Mouse (Mus musculus): Measurements from ENCODE around the gene Camta1. TPM values are rescaled to one million over a fixed set of nuclear protein-coding genes. Genes with fewer than 3 reads are reported as not detected.

Gene Camta1
- polyA plus RNA-seq, 1 experiment from 2014 or later, result 61.9 TPM

GRCm38 (mm10) chr4:151234981-151235380 lies 626.7 kb downstream of the Camta1 start:
- Histone ChIP-seq H3K27me3 (ENCODE audit: control insufficient read depth, insufficient read depth, low read length) (no peaks in the 10 kb centered on the region), H3K9me3 (ENCODE audit: control insufficient read depth, low read length) (no peaks in the 10 kb centered on the region), H3K4me3 (ENCODE audit: low read depth, low read length) (no peak overlapping the region), H3K36me3 (ENCODE audit: control insufficient read depth, insufficient read depth, low read length) (no peaks in the 10 kb centered on the region), H3K9ac (ENCODE audit: low read length) (no peak overlapping the region), H3K27ac (replicated peaks) (no peak overlapping the region), H3K4me1 (replicated peaks; ENCODE audit: control insufficient read depth, insufficient read depth) (no peaks in the 10 kb centered on the region), H3K4me2 (replicated peaks; ENCODE audit: low read depth) (no peak overlapping the region)
- 58% methylated on average over 4 of the region's 4 CpGs for WGBS
- DNase-seq (ENCODE audit: low spot score) (no peak), ATAC-seq (ENCODE audit: low FRiP score, low TSS enrichment) (no peak)
- TF ChIP-seq CTCF (IDR thresholded peaks at IDR 0.05; ENCODE audit: low read depth) (no peak), EP300 (optimal IDR thresholded peaks at IDR 0.05) (no peak)

DNA sequence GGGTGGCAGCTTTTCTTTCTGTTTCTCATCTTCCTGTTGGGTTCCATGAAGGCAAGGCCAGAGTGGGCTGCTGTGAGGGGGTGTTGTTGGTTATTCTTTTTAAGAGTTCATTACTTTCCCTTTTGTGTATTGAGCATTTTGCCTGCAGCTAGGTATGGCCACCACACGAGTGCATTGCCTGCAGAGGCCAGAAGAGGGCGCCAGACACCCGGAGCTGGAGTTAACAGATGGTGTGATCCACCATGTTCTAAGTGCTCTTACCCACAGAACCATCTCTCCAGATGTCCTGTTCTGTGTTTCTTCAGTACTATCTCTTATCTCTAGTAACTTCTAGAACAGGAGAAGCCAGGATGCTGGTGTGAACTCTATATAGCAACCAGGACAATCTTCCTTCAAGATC lies 629.6 kb downstream of the Camta1 start:
- no peaks in the 10 kb centered on the region for H3K27me3 ChIP-seq (ENCODE audit: control insufficient read depth, insufficient read depth, low read length)
- H3K9me3 ChIP-seq (ENCODE audit: control insufficient read depth, low read length), result no peaks in the 10 kb centered on the region
- H3K9ac ChIP-seq (ENCODE audit: low read length), result no peak overlapping the region
- 73% methylated on average over 3 of the region's 3 CpGs for WGBS
- ATAC-seq (ENCODE audit: low FRiP score, low TSS enrichment) (no peak), DNase-seq (ENCODE audit: low spot score) (no peak)
- H3K36me3 ChIP-seq (ENCODE audit: control insufficient read depth, insufficient read depth, low read length), result no peaks in the 10 kb centered on the region
- H3K4me1 ChIP-seq (replicated peaks; ENCODE audit: control insufficient read depth, insufficient read depth), result no peaks in the 10 kb centered on the region
- no peak overlapping the region for H3K4me2 ChIP-seq (replicated peaks; ENCODE audit: low read depth)
- no peak for TF ChIP-seq EP300 (optimal IDR thresholded peaks at IDR 0.05)
- peak; percentile 40 for TF ChIP-seq CTCF (IDR thresholded peaks at IDR 0.05; ENCODE audit: low read depth)
- H3K27ac ChIP-seq (replicated peaks), result no peak overlapping the region
- no peak overlapping the region for H3K4me3 ChIP-seq (ENCODE audit: low read depth, low read length)

DNA sequence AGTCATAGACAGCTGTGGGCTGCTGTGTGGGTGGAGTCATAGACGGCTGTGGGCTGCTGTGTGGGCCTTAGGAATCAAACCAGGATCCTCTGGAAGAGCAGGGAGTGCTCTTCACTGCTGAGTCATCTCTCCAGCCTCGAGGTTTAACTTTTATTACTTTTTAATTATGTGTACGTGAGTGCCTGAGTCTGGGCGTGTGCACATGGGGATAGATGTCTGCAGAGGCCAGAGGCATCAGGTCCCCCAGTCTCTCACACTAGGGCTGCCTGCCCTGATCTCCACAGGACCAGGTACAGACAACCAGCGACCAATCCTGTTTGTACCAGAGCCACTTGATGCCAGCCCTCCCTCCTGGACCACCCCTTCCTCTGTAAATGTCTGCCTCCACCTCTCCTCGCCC lies 632.6 kb downstream of the Camta1 start:
- no peaks in the 10 kb centered on the region for H3K36me3 ChIP-seq (ENCODE audit: control insufficient read depth, insufficient read depth, low read length)
- H3K27me3 ChIP-seq (ENCODE audit: control insufficient read depth, insufficient read depth, low read length), result no peaks in the 10 kb centered on the region
- no peak overlapping the region for H3K4me2 ChIP-seq (replicated peaks; ENCODE audit: low read depth)
- ATAC-seq (ENCODE audit: low FRiP score, low TSS enrichment) (no peak), DNase-seq (ENCODE audit: low spot score) (no peak)
- H3K27ac ChIP-seq (replicated peaks), result no peak overlapping the region
- H3K9me3 ChIP-seq (ENCODE audit: control insufficient read depth, low read length), result no peaks in the 10 kb centered on the region
- H3K9ac ChIP-seq (ENCODE audit: low read length), result no peak overlapping the region
- WGBS, result 47% methylated on average over 6 of the region's 6 CpGs
- no peaks in the 10 kb centered on the region for H3K4me1 ChIP-seq (replicated peaks; ENCODE audit: control insufficient read depth, insufficient read depth)
- no peak for TF ChIP-seq EP300 (optimal IDR thresholded peaks at IDR 0.05)
- TF ChIP-seq CTCF (IDR thresholded peaks at IDR 0.05; ENCODE audit: low read depth), result no peak
- no peak overlapping the region for H3K4me3 ChIP-seq (ENCODE audit: low read depth, low read length)

GRCm38 (mm10) chr4:151226496-151226895 lies 635.2 kb downstream of the Camta1 start:
- Histone ChIP-seq H3K4me3 (ENCODE audit: low read depth, low read length) (no peak overlapping the region), H3K9ac (ENCODE audit: low read length) (no peak overlapping the region), H3K4me2 (replicated peaks; ENCODE audit: low read depth) (no peak overlapping the region), H3K4me1 (replicated peaks; ENCODE audit: control insufficient read depth, insufficient read depth) (no peaks in the 10 kb centered on the region), H3K27ac (replicated peaks) (no peak overlapping the region), H3K27me3 (ENCODE audit: control insufficient read depth, insufficient read depth, low read length) (no peaks in the 10 kb centered on the region), H3K36me3 (ENCODE audit: control insufficient read depth, insufficient read depth, low read length) (no peaks in the 10 kb centered on the region), H3K9me3 (ENCODE audit: control insufficient read depth, low read length) (no peaks in the 10 kb centered on the region)
- TF ChIP-seq CTCF (IDR thresholded peaks at IDR 0.05; ENCODE audit: low read depth), result no peak
- no peak for TF ChIP-seq EP300 (optimal IDR thresholded peaks at IDR 0.05)
- no peak for DNase-seq (ENCODE audit: low spot score)
- WGBS, result 34% methylated on average over 9 of the region's 9 CpGs
- ATAC-seq (ENCODE audit: low FRiP score, low TSS enrichment), result no peak

GRCm38 (mm10) chr4:151224017-151224416 lies 637.7 kb downstream of the Camta1 start:
- H3K27ac ChIP-seq (replicated peaks), result no peak overlapping the region
- no peak for ATAC-seq (ENCODE audit: low FRiP score, low TSS enrichment)

GRCm38 (mm10) chr4:151223263-151223996 lies 638.2 kb downstream of the Camta1 start:
- no peak for ATAC-seq (ENCODE audit: low FRiP score, low TSS enrichment)
- no peak for DNase-seq (ENCODE audit: low spot score)
- WGBS, result 41% methylated on average over 13 of the region's 13 CpGs

More at GRCm38 (mm10) chr4:151224017-151224416, 637.7 kb downstream of the Camta1 start:
- Histone ChIP-seq H3K4me2 (replicated peaks; ENCODE audit: low read depth) (no peak overlapping the region), H3K27me3 (ENCODE audit: control insufficient read depth, insufficient read depth, low read length) (no peaks in the 10 kb centered on the region), H3K9ac (ENCODE audit: low read length) (no peak overlapping the region), H3K4me1 (replicated peaks; ENCODE audit: control insufficient read depth, insufficient read depth) (no peaks in the 10 kb centered on the region), H3K4me3 (ENCODE audit: low read depth, low read length) (no peak overlapping the region), H3K36me3 (ENCODE audit: control insufficient read depth, insufficient read depth, low read length) (no peaks in the 10 kb centered on the region), H3K9me3 (ENCODE audit: control insufficient read depth, low read length) (no peaks in the 10 kb centered on the region)
- TF ChIP-seq CTCF (IDR thresholded peaks at IDR 0.05; ENCODE audit: low read depth) (no peak), EP300 (optimal IDR thresholded peaks at IDR 0.05) (no peak)
- no peak for DNase-seq (ENCODE audit: low spot score)
- WGBS, result 65% methylated on average over 12 of the region's 12 CpGs

More at GRCm38 (mm10) chr4:151223263-151223996, 638.2 kb downstream of the Camta1 start:
- Histone ChIP-seq H3K36me3 (ENCODE audit: control insufficient read depth, insufficient read depth, low read length) (no peaks in the 10 kb centered on the region), H3K27me3 (ENCODE audit: control insufficient read depth, insufficient read depth, low read length) (no peaks in the 10 kb centered on the region), H3K27ac (replicated peaks) (no peak overlapping the region), H3K4me3 (ENCODE audit: low read depth, low read length) (no peak overlapping the region), H3K9me3 (ENCODE audit: control insufficient read depth, low read length) (no peaks in the 10 kb centered on the region), H3K4me2 (replicated peaks; ENCODE audit: low read depth) (no peak overlapping the region), H3K9ac (ENCODE audit: low read length) (no peak overlapping the region), H3K4me1 (replicated peaks; ENCODE audit: control insufficient read depth, insufficient read depth) (no peaks in the 10 kb centered on the region)
- TF ChIP-seq EP300 (optimal IDR thresholded peaks at IDR 0.05), result no peak
- TF ChIP-seq CTCF (IDR thresholded peaks at IDR 0.05; ENCODE audit: low read depth), result no peak

Measured in stomach, postnatal 0 days (tissue).